Mouse (Mus musculus): ENCODE results near the gene Hist1h3i. TPM values are rescaled to one million over a fixed set of nuclear protein-coding genes. Genes with fewer than 3 reads are reported as not detected.
"Not testable (repeated sequence)": the region's sequence is repeated elsewhere in the genome, so short reads cannot be mapped to it uniquely, and the experiment has no call there.

The Hist1h3i gene
- total and polyA plus RNA-seq, 2 experiments from 2014 or later, result 21.5 to 602 TPM

- ATAC-seq (ENCODE audit: insufficient read depth, low read depth) (no peak), DNase-seq (ENCODE audit: low spot score) (no peak)
- Histone ChIP-seq H3K4me1 (ENCODE audit: control insufficient read depth, insufficient read depth) (peaks cover 11% of the 10 kb centered on the region; the same call in 1 of the 2 replicates), H3K4me3 (ENCODE audit: low read depth, low read length) (no peak overlapping the region), H3K27ac (ENCODE audit: low read depth) (no peak overlapping the region), H3K9ac (replicated peaks; ENCODE audit: low read depth, low read length) (no peak overlapping the region), H3K4me2 (ENCODE audit: low read depth, low read length) (no peak overlapping the region), H3K36me3 (replicated peaks; ENCODE audit: control insufficient read depth, insufficient read depth, low read length) (no peaks in the 10 kb centered on the region), H3K9me3 (replicated peaks; ENCODE audit: control insufficient read depth, low read length) (no peaks in the 10 kb centered on the region), H3K27me3 (ENCODE audit: control insufficient read depth, insufficient read depth, low read length) (no peaks in the 10 kb centered on the region)
- TF ChIP-seq EP300 (IDR thresholded peaks at IDR 0.05; ENCODE audit: low read depth), result no peak
- no peak for TF ChIP-seq CTCF (IDR thresholded peaks at IDR 0.05; ENCODE audit: low read depth)
- 56% methylated on average over 1 of the region's 1 CpGs for WGBS
Observed at GRCm38 (mm10) chr13:21745006-21745405, 38.2 kb downstream of the Hist1h3i start.

- under 1% methylated on average over 31 of the region's 56 CpGs for WGBS
- ATAC-seq (ENCODE audit: insufficient read depth, low read depth), result peak; percentile 82
- not testable (repeated sequence) for H3K4me1 ChIP-seq (ENCODE audit: control insufficient read depth, insufficient read depth); H3K9me3 ChIP-seq (replicated peaks; ENCODE audit: control insufficient read depth, low read length); H3K27me3 ChIP-seq (ENCODE audit: control insufficient read depth, insufficient read depth, low read length); H3K36me3 ChIP-seq (replicated peaks; ENCODE audit: control insufficient read depth, insufficient read depth, low read length)
- Histone ChIP-seq H3K4me3 (ENCODE audit: low read depth, low read length) (peak within 1 kb of the TSS; percentile 52), H3K4me2 (ENCODE audit: low read depth, low read length) (peak within 1 kb of the TSS; percentile 61), H3K27ac (ENCODE audit: low read depth) (peak within 1 kb of the TSS; percentile 77), H3K9ac (replicated peaks; ENCODE audit: low read depth, low read length) (peak within 1 kb of the TSS; percentile 59)
- DNase-seq (ENCODE audit: low spot score), result peak; percentile 70
Observed at GRCm38 (mm10) chr13:21734906-21735767, 48.0 kb downstream of the Hist1h3i start, which contains the start of gene Hist1h4j. TSS of gene Hist1h4j (plus strand) at chr13:21735064.

DNA sequence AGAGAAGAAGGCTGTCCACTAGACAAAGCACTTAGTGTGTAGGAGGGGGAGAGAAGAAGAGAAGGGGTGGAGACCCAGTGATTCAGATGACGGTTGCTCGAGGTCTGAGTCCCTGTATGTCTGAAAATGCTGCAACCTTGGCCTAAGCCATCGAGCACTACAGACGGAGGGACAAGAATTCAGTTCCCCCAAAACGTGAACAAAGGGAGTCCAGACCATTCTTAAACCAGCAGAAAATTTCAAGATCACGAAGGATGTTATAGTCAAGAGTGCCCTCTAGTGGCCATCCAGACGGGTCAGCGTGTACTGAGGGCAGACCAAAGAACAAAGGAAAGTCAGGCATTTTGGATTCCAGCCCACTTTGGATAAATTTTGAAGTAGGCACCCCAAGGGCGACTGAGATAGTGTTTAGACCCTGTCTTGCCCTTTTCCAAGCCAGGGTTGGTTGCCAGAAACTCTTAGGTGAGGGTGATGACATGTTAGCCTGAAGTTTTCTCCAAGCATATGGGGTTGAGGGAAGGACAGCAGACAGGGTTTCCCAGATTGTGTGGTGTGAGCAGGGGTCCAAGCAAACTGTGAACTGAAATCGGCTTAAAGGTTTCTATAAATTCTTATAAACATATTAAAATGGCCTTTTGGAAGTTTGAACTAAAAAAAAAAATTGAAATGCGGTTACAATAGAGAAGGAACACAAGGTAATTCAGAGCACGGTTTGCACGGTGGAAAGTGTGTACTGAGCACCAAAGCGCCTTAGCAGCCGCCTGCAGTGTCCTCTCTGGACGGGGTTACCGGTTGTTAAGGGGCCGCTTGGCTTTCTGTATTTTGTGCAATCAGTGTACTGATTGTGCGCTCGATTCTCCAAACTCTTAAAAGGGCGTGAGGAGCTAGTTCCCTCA is 48.9 kb downstream of the Hist1h3i start:
- H3K36me3 ChIP-seq (replicated peaks; ENCODE audit: control insufficient read depth, insufficient read depth, low read length), result no peaks in the 10 kb centered on the region
- peak overlapping the region; percentile 77 for H3K27ac ChIP-seq (ENCODE audit: low read depth)
- H3K4me1 ChIP-seq (ENCODE audit: control insufficient read depth, insufficient read depth), result no peaks in the 10 kb centered on the region
- under 1% methylated on average over 21 of the region's 21 CpGs for WGBS
- TF ChIP-seq CTCF (IDR thresholded peaks at IDR 0.05; ENCODE audit: low read depth) (peak; percentile 86), EP300 (IDR thresholded peaks at IDR 0.05; ENCODE audit: low read depth) (no peak)
- ATAC-seq (ENCODE audit: insufficient read depth, low read depth) (peak; percentile 74), DNase-seq (ENCODE audit: low spot score) (peak; percentile 92)
- peak overlapping the region; percentile 52 for H3K4me3 ChIP-seq (ENCODE audit: low read depth, low read length)
- H3K9me3 ChIP-seq (replicated peaks; ENCODE audit: control insufficient read depth, low read length), result no peaks in the 10 kb centered on the region
- no peaks in the 10 kb centered on the region for H3K27me3 ChIP-seq (ENCODE audit: control insufficient read depth, insufficient read depth, low read length)
- peak overlapping the region; percentile 61 for H3K4me2 ChIP-seq (ENCODE audit: low read depth, low read length)
- H3K9ac ChIP-seq (replicated peaks; ENCODE audit: low read depth, low read length), result peak overlapping the region; percentile 59

- Histone ChIP-seq H3K27ac (ENCODE audit: low read depth) (no peak overlapping the region), H3K4me2 (ENCODE audit: low read depth, low read length) (no peak overlapping the region), H3K36me3 (replicated peaks; ENCODE audit: control insufficient read depth, insufficient read depth, low read length) (no peaks in the 10 kb centered on the region), H3K9me3 (replicated peaks; ENCODE audit: control insufficient read depth, low read length) (no peaks in the 10 kb centered on the region), H3K4me3 (ENCODE audit: low read depth, low read length) (no peak overlapping the region), H3K27me3 (ENCODE audit: control insufficient read depth, insufficient read depth, low read length) (no peaks in the 10 kb centered on the region), H3K4me1 (ENCODE audit: control insufficient read depth, insufficient read depth) (no peaks in the 10 kb centered on the region), H3K9ac (replicated peaks; ENCODE audit: low read depth, low read length) (no peak overlapping the region)
- TF ChIP-seq CTCF (IDR thresholded peaks at IDR 0.05; ENCODE audit: low read depth), result no peak
- TF ChIP-seq EP300 (IDR thresholded peaks at IDR 0.05; ENCODE audit: low read depth), result no peak
- WGBS, result 84% methylated on average over 5 of the region's 5 CpGs
- no peak for DNase-seq (ENCODE audit: low spot score)
- no peak for ATAC-seq (ENCODE audit: insufficient read depth, low read depth)
Observed at GRCm38 (mm10) chr13:21733466-21733865, 49.7 kb downstream of the Hist1h3i start.

Small RNAs within 50 kb of the gene (microRNA-seq; reads per million reads assigned to microRNA genes)
- gene Gm19658, result not detected
- not detected for gene Gm44346
- not detected for gene Gm44454
- not detected for gene Gm44466

Other genes with a start within 250 kb of the Hist1h3i start
- not detected in 2 replicates for gene Olfr1366, start 240.6 kb downstream of the Hist1h3i start, total RNA-seq (2014; rRNA removed; ENCODE audit: low replicate concordance)
- not detected in 2 replicates for gene Olfr1366, start 240.6 kb downstream of the Hist1h3i start, polyA plus RNA-seq (2015; fragmentation: Nextera tagmentation; extraction: Ambion mirVana)
- not detected in 2 replicates for gene Olfr1535, start 223.5 kb downstream of the Hist1h3i start, total RNA-seq (2014; rRNA removed; ENCODE audit: low replicate concordance)
- gene Olfr1535, start 223.5 kb downstream of the Hist1h3i start, polyA plus RNA-seq (2015; fragmentation: Nextera tagmentation; extraction: Ambion mirVana), result 0.03 TPM in 1 of 2 replicates, not detected in the other
- gene Olfr1364, start 201.6 kb downstream of the Hist1h3i start, total RNA-seq (2014; rRNA removed; ENCODE audit: low replicate concordance), result not detected in 2 replicates
- gene Olfr1364, start 201.6 kb downstream of the Hist1h3i start, polyA plus RNA-seq (2015; fragmentation: Nextera tagmentation; extraction: Ambion mirVana), result not detected in 2 replicates
- not detected in 2 replicates for gene Olfr1362, start 169.3 kb downstream of the Hist1h3i start, total RNA-seq (2014; rRNA removed; ENCODE audit: low replicate concordance)
- gene Olfr1362, start 169.3 kb downstream of the Hist1h3i start, polyA plus RNA-seq (2015; fragmentation: Nextera tagmentation; extraction: Ambion mirVana), result not detected in 2 replicates
- gene Olfr11, start 140.9 kb downstream of the Hist1h3i start, total RNA-seq (2014; rRNA removed; ENCODE audit: low replicate concordance), result not detected in 2 replicates
- gene Olfr11, start 140.9 kb downstream of the Hist1h3i start, polyA plus RNA-seq (2015; fragmentation: Nextera tagmentation; extraction: Ambion mirVana), result not detected in 2 replicates
- not detected in 2 replicates for gene Olfr1361, start 120.0 kb downstream of the Hist1h3i start, total RNA-seq (2014; rRNA removed; ENCODE audit: low replicate concordance)
- not detected in 2 replicates for gene Olfr1361, start 120.0 kb downstream of the Hist1h3i start, polyA plus RNA-seq (2015; fragmentation: Nextera tagmentation; extraction: Ambion mirVana)
- gene Olfr1360, start 106.0 kb downstream of the Hist1h3i start, total RNA-seq (2014; rRNA removed; ENCODE audit: low replicate concordance), result not detected in 2 replicates
- gene Olfr1360, start 106.0 kb downstream of the Hist1h3i start, polyA plus RNA-seq (2015; fragmentation: Nextera tagmentation; extraction: Ambion mirVana), result not detected in 2 replicates
- not detected in 2 replicates for gene Olfr1359, start 85.3 kb downstream of the Hist1h3i start, total RNA-seq (2014; rRNA removed; ENCODE audit: low replicate concordance)
- not detected in 2 replicates for gene Olfr1359, start 85.3 kb downstream of the Hist1h3i start, polyA plus RNA-seq (2015; fragmentation: Nextera tagmentation; extraction: Ambion mirVana)
- gene Hist1h2bl, start 67.2 kb downstream of the Hist1h3i start, total RNA-seq (2014; rRNA removed; ENCODE audit: low replicate concordance), result 431 and 666 TPM in 2 replicates
- gene Hist1h2bl, start 67.2 kb downstream of the Hist1h3i start, polyA plus RNA-seq (2015; fragmentation: Nextera tagmentation; extraction: Ambion mirVana), result 0.55 and 0.98 TPM in 2 replicates
- gene Hist1h2ai, start 66.9 kb downstream of the Hist1h3i start, total RNA-seq (2014; rRNA removed; ENCODE audit: low replicate concordance), result 828 and 1,538 TPM in 2 replicates
- 3.6 and 4.3 TPM in 2 replicates for gene Hist1h2ai, start 66.9 kb downstream of the Hist1h3i start, polyA plus RNA-seq (2015; fragmentation: Nextera tagmentation; extraction: Ambion mirVana)
- 1,332 and 1,437 TPM in 2 replicates for gene Hist1h3h, start 65.7 kb downstream of the Hist1h3i start, total RNA-seq (2014; rRNA removed; ENCODE audit: low replicate concordance)
- 1.8 TPM in 1 of 2 replicates, not detected in the other for gene Hist1h3h, start 65.7 kb downstream of the Hist1h3i start, polyA plus RNA-seq (2015; fragmentation: Nextera tagmentation; extraction: Ambion mirVana)
- gene Hist1h2bm, start 61.3 kb downstream of the Hist1h3i start, total RNA-seq (2014; rRNA removed; ENCODE audit: low replicate concordance), result 1,438 and 1,618 TPM in 2 replicates
- gene Hist1h2bm, start 61.3 kb downstream of the Hist1h3i start, polyA plus RNA-seq (2015; fragmentation: Nextera tagmentation; extraction: Ambion mirVana), result 0.60 and 0.90 TPM in 2 replicates
- 962 and 1,129 TPM in 2 replicates for gene Hist1h4j, start 48.3 kb downstream of the Hist1h3i start, total RNA-seq (2014; rRNA removed; ENCODE audit: low replicate concordance)
- gene Hist1h4j, start 48.3 kb downstream of the Hist1h3i start, polyA plus RNA-seq (2015; fragmentation: Nextera tagmentation; extraction: Ambion mirVana), result 0.20 and 0.27 TPM in 2 replicates
- 470 and 1,132 TPM in 2 replicates for gene Hist1h4k, start 32.9 kb downstream of the Hist1h3i start, total RNA-seq (2014; rRNA removed; ENCODE audit: low replicate concordance)
- gene Hist1h4k, start 32.9 kb downstream of the Hist1h3i start, polyA plus RNA-seq (2015; fragmentation: Nextera tagmentation; extraction: Ambion mirVana), result 0.55 and 1.4 TPM in 2 replicates
- 128 and 633 TPM in 2 replicates for gene Hist1h2ak, start 29.5 kb downstream of the Hist1h3i start, total RNA-seq (2014; rRNA removed; ENCODE audit: low replicate concordance)
- gene Hist1h2ak, start 29.5 kb downstream of the Hist1h3i start, polyA plus RNA-seq (2015; fragmentation: Nextera tagmentation; extraction: Ambion mirVana), result 10.3 and 10.7 TPM in 2 replicates
- gene Hist1h2bn, start 29.2 kb downstream of the Hist1h3i start, total RNA-seq (2014; rRNA removed; ENCODE audit: low replicate concordance), result 1,069 and 1,692 TPM in 2 replicates
- gene Hist1h2bn, start 29.2 kb downstream of the Hist1h3i start, polyA plus RNA-seq (2015; fragmentation: Nextera tagmentation; extraction: Ambion mirVana), result 0.94 and 2.5 TPM in 2 replicates
- gene Hist1h1b, start 2.7 kb downstream of the Hist1h3i start, total RNA-seq (2014; rRNA removed; ENCODE audit: low replicate concordance), result 356 and 550 TPM in 2 replicates
- gene Hist1h1b, start 2.7 kb downstream of the Hist1h3i start, polyA plus RNA-seq (2015; fragmentation: Nextera tagmentation; extraction: Ambion mirVana), result 4.7 and 5.4 TPM in 2 replicates
- 677 and 1,354 TPM in 2 replicates for gene Hist1h2an, start 3.8 kb upstream of the Hist1h3i start, total RNA-seq (2014; rRNA removed; ENCODE audit: low replicate concordance)
- 1.8 and 3.3 TPM in 2 replicates for gene Hist1h2an, start 3.8 kb upstream of the Hist1h3i start, polyA plus RNA-seq (2015; fragmentation: Nextera tagmentation; extraction: Ambion mirVana)
- 250 and 332 TPM in 2 replicates for gene Hist1h2bp, start 4.1 kb upstream of the Hist1h3i start, total RNA-seq (2014; rRNA removed; ENCODE audit: low replicate concordance)
- gene Hist1h2bp, start 4.1 kb upstream of the Hist1h3i start, polyA plus RNA-seq (2015; fragmentation: Nextera tagmentation; extraction: Ambion mirVana), result 0.34 and 0.55 TPM in 2 replicates
- gene Hist1h2bq, start 26.8 kb upstream of the Hist1h3i start, total RNA-seq (2014; rRNA removed; ENCODE audit: low replicate concordance), result 1,204 and 1,722 TPM in 2 replicates
- 5.6 and 6.3 TPM in 2 replicates for gene Hist1h2bq, start 26.8 kb upstream of the Hist1h3i start, polyA plus RNA-seq (2015; fragmentation: Nextera tagmentation; extraction: Ambion mirVana)
- not detected in 2 replicates for gene Hist1h2ao, start 27.1 kb upstream of the Hist1h3i start, total RNA-seq (2014; rRNA removed; ENCODE audit: low replicate concordance)
- not detected in 2 replicates for gene Hist1h2ao, start 27.1 kb upstream of the Hist1h3i start, polyA plus RNA-seq (2015; fragmentation: Nextera tagmentation; extraction: Ambion mirVana)
- gene Hist1h4m, start 28.4 kb upstream of the Hist1h3i start, total RNA-seq (2014; rRNA removed; ENCODE audit: low replicate concordance), result 1.1 and 2.7 TPM in 2 replicates
- gene Hist1h4m, start 28.4 kb upstream of the Hist1h3i start, polyA plus RNA-seq (2015; fragmentation: Nextera tagmentation; extraction: Ambion mirVana), result not detected in 2 replicates
- gene Hist1h4n, start 48.8 kb upstream of the Hist1h3i start, total RNA-seq (2014; rRNA removed; ENCODE audit: low replicate concordance), result 3,661 and 3,822 TPM in 2 replicates
- 2.0 and 2.4 TPM in 2 replicates for gene Hist1h4n, start 48.8 kb upstream of the Hist1h3i start, polyA plus RNA-seq (2015; fragmentation: Nextera tagmentation; extraction: Ambion mirVana)
- gene Hist1h2ap, start 50.1 kb upstream of the Hist1h3i start, total RNA-seq (2014; rRNA removed; ENCODE audit: low replicate concordance), result 1,615 and 1,927 TPM in 2 replicates
- gene Hist1h2ap, start 50.1 kb upstream of the Hist1h3i start, polyA plus RNA-seq (2015; fragmentation: Nextera tagmentation; extraction: Ambion mirVana), result 664 and 726 TPM in 2 replicates
- gene Hist1h2br, start 50.4 kb upstream of the Hist1h3i start, total RNA-seq (2014; rRNA removed; ENCODE audit: low replicate concordance), result 929 and 1,160 TPM in 2 replicates
- 5.2 and 6.5 TPM in 2 replicates for gene Hist1h2br, start 50.4 kb upstream of the Hist1h3i start, polyA plus RNA-seq (2015; fragmentation: Nextera tagmentation; extraction: Ambion mirVana)
- 1.1 and 1.7 TPM in 2 replicates for gene Zfp184, start 161.7 kb upstream of the Hist1h3i start, total RNA-seq (2014; rRNA removed; ENCODE audit: low replicate concordance)
- gene Zfp184, start 161.7 kb upstream of the Hist1h3i start, polyA plus RNA-seq (2015; fragmentation: Nextera tagmentation; extraction: Ambion mirVana), result 2.1 and 2.6 TPM in 2 replicates
- not detected in 2 replicates for gene Pom121l2, start 197.8 kb upstream of the Hist1h3i start, total RNA-seq (2014; rRNA removed; ENCODE audit: low replicate concordance)
- not detected in 2 replicates for gene Pom121l2, start 197.8 kb upstream of the Hist1h3i start, polyA plus RNA-seq (2015; fragmentation: Nextera tagmentation; extraction: Ambion mirVana)
- 14.0 TPM in 1 of 2 replicates, not detected in the other for gene Prss16, start 226.4 kb upstream of the Hist1h3i start, total RNA-seq (2014; rRNA removed; ENCODE audit: low replicate concordance)
- gene Prss16, start 226.4 kb upstream of the Hist1h3i start, polyA plus RNA-seq (2015; fragmentation: Nextera tagmentation; extraction: Ambion mirVana), result 0.05 and 0.14 TPM in 2 replicates